In genomic region chr1:123933812-123934727, GRCm38 (mm10) we compare ENCODE assay signal across 14 mouse cellular contexts.
DNase-seq lines count a peak whose midpoint lies in the region; ATAC-seq and TF ChIP-seq lines count a peak whose summit lies in the region.
"Had no signal": no experiment of that assay in that cellular context is flagged by ENCODE, and none has a peak within 500 bp of the region (broad histone marks: within the 10 kb centered on the region; RNA-seq: fewer than 3 reads in every experiment).

No protein-coding gene starts in this region.

- no peak overlapping the region for H3K4me2 ChIP-seq in intestine, embryonic 16.5 days (ENCODE audit: low read depth, low read length)

- peak; percentile 1 for DNase-seq in adrenal gland, adult 2 months
- DNase-seq in adrenal gland, adult 18-20 months (ENCODE audit: low spot score in 2 of 2): no peak
- peak; percentile 44 for DNase-seq in liver, adult 2 months (ENCODE audit: extremely low read depth, low read depth, low spot score)
- DNase-seq in liver: no peak
- DNase-seq in mesoderm, embryonic 11.5 days (ENCODE audit: low read depth, low spot score): peak; percentile 12
- DNase-seq in layer of hippocampus, adult 9-11 months: no peak
- DNase-seq in forebrain, embryonic 10.5 days (ENCODE audit: extremely low spot score, low spot score): no peak
- DNase-seq: cerebellum, postnatal 14 days; forebrain, postnatal 0 days; layer of hippocampus, postnatal 36 days; thymus, adult 2 months had no signal

- no peak overlapping the region for H3K27ac ChIP-seq in liver, adult 2 months (replicated peaks; ENCODE audit: insufficient read depth, low read depth, low read length)
- no peak overlapping the region for H3K27ac ChIP-seq in intestine, embryonic 16.5 days (ENCODE audit: low read length)
- no peak overlapping the region for H3K27ac ChIP-seq in forebrain, embryonic 10.5 days

- ATAC-seq in intestine, embryonic 16.5 days: peak; percentile 59; the same call in 1 of the 2 replicates
- ATAC-seq: forebrain, postnatal 0 days; inflammation-experienced regulatory T-cells, adult 6 months had no signal

- 60% methylated on average over 7 of the region's 7 CpGs for WGBS in liver, adult 2 months
- WGBS in intestine, embryonic 16.5 days: 61% methylated on average over 7 of the region's 7 CpGs
- WGBS in forebrain, embryonic 10.5 days: 78% methylated on average over 7 of the region's 7 CpGs

- TF ChIP-seq POLR2A in liver, adult 2 months (IDR thresholded peaks at IDR 0.05; ENCODE audit: extremely low read depth, insufficient read depth, low read length): no peak

- no peak overlapping the region for H3K9ac ChIP-seq in liver, adult 2 months (ENCODE audit: low read depth, low read length)
- H3K9ac ChIP-seq in intestine, embryonic 16.5 days (ENCODE audit: low read depth, low read length): no peak overlapping the region
- H3K9ac ChIP-seq: forebrain, postnatal 0 days had no signal

- H3K9me3 ChIP-seq in intestine, embryonic 16.5 days (ENCODE audit: control insufficient read depth, low read length): no peaks in the 10 kb centered on the region
- H3K9me3 ChIP-seq in forebrain, embryonic 10.5 days: no peaks in the 10 kb centered on the region
- H3K9me3 ChIP-seq: megakaryocyte, embryonic 14.5 days had no signal

- no peak overlapping the region for H3K4me3 ChIP-seq in liver, adult 2 months (ENCODE audit: insufficient read depth, low read depth, low read length)
- H3K4me3 ChIP-seq in intestine, embryonic 16.5 days (ENCODE audit: low read length): no peak overlapping the region
- no peak overlapping the region for H3K4me3 ChIP-seq in forebrain, embryonic 10.5 days
- H3K4me3 ChIP-seq: megakaryocyte, embryonic 14.5 days had no signal

- no peaks in the 10 kb centered on the region for H3K27me3 ChIP-seq in liver, adult 2 months (ENCODE audit: control insufficient read depth, insufficient read depth, low read length)
- H3K27me3 ChIP-seq in intestine, embryonic 16.5 days (replicated peaks; ENCODE audit: control insufficient read depth, insufficient read depth, low read length): no peaks in the 10 kb centered on the region
- no peaks in the 10 kb centered on the region for H3K27me3 ChIP-seq in forebrain, embryonic 10.5 days (ENCODE audit: poor library complexity, severe bottlenecking)
- H3K27me3 ChIP-seq: megakaryocyte, embryonic 14.5 days had no signal

- H3K36me3 ChIP-seq in liver, adult 2 months (ENCODE audit: control insufficient read depth, insufficient read depth, low read length): no peaks in the 10 kb centered on the region
- H3K36me3 ChIP-seq in intestine, embryonic 16.5 days (ENCODE audit: control insufficient read depth, insufficient read depth, low read length): no peaks in the 10 kb centered on the region
- H3K36me3 ChIP-seq in forebrain, embryonic 10.5 days (replicated peaks): no peaks in the 10 kb centered on the region

- H3K79me2 ChIP-seq in liver, adult 2 months (ENCODE audit: control insufficient read depth, insufficient read depth, low read length): no peaks in the 10 kb centered on the region

- no peaks in the 10 kb centered on the region for H3K4me1 ChIP-seq in liver, adult 2 months (ENCODE audit: control insufficient read depth, insufficient read depth, low read length)
- H3K4me1 ChIP-seq in intestine, embryonic 16.5 days (ENCODE audit: control insufficient read depth, insufficient read depth, low read length): no peaks in the 10 kb centered on the region
- H3K4me1 ChIP-seq in forebrain, embryonic 10.5 days: no peaks in the 10 kb centered on the region
- H3K4me1 ChIP-seq: megakaryocyte, embryonic 14.5 days had no signal

- TF ChIP-seq CTCF in liver, adult 2 months (IDR thresholded peaks at IDR 0.05; ENCODE audit: low read depth, low read length): no peak

Comparison
In these comparisons a context has a peak if more than half of its experiments do, and no peak if none do; other contexts are left out.
1. DNase-seq: peak in adrenal gland, adult 2 months (single experiment), liver, adult 2 months (single experiment) and mesoderm, embryonic 11.5 days (single experiment); none in adrenal gland, adult 18-20 months (0 of 2), liver (single experiment), layer of hippocampus, adult 9-11 months (single experiment) and forebrain, embryonic 10.5 days (single experiment).